Comparison of ENCODE assay signal across 14 mouse cellular contexts in the genomic region with DNA sequence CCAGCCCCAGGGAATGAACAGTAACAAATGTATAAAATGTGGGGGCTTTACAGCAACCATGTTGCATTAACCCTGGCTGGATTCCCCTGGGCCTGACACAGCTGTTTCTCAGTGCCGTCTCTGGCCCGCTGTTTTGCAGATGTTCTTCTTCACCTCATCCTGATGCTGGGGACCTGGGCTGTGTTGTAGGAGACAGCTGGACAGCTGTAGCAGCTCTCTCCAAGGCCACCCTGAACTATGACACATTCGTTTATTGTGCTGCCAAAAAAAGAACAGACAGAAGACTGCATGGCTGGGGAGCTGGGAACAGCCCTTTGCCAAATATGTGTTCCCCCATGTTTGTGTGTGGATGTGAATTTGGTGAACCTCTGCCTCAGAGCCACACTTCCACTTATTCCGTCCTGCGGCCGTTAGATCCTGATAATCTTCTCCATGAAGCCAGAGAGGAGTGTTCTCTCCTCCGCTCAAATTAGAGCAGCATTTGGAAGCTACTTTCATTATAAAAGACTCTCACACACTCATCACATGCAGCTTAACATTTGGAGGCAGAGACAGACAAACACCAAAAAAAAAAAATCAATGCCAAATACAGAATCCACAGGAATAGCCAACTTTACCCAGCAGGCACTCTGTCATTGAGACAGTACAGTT. TPM values are rescaled to one million over a fixed set of nuclear protein-coding genes. Genes with fewer than 3 reads are reported as not detected.
DNase-seq lines count a peak whose midpoint lies in the region; ATAC-seq lines count a peak whose summit lies in the region.
"Had no signal": no experiment of that assay in that cellular context is flagged by ENCODE, and none has a peak within 500 bp of the region (broad histone marks: within the 10 kb centered on the region; RNA-seq: fewer than 3 reads in every experiment).

No protein-coding gene starts in this region.

- no peak overlapping the region for H3K9ac ChIP-seq in kidney, embryonic 16.5 days (replicated peaks; ENCODE audit: low read length)
- H3K9ac ChIP-seq in embryonic facial prominence, embryonic 14.5 days (ENCODE audit: low read depth, low read length) = no peak overlapping the region
- H3K9ac ChIP-seq: hindbrain, embryonic 13.5 days; limb, embryonic 13.5 days had no signal

- peak; percentile 85 for ATAC-seq in kidney, embryonic 16.5 days (ENCODE audit: low FRiP score, low TSS enrichment)
- peak; percentile 81 for ATAC-seq in embryonic facial prominence, embryonic 14.5 days (ENCODE audit: low read depth)
- ATAC-seq: forebrain, embryonic 16.5 days had no signal

- H3K36me3 ChIP-seq in kidney, embryonic 16.5 days (ENCODE audit: insufficient read depth, low read length) = no peaks in the 10 kb centered on the region
- no peaks in the 10 kb centered on the region for H3K36me3 ChIP-seq in embryonic facial prominence, embryonic 14.5 days (ENCODE audit: control insufficient read depth, insufficient read depth, low read length)
- H3K36me3 ChIP-seq: hindbrain, embryonic 13.5 days; limb, embryonic 13.5 days had no signal

- H3K27me3 ChIP-seq in kidney, embryonic 16.5 days (ENCODE audit: insufficient read depth, low read length) = no peaks in the 10 kb centered on the region
- H3K27me3 ChIP-seq in embryonic facial prominence, embryonic 14.5 days (replicated peaks; ENCODE audit: control insufficient read depth, insufficient read depth, low read length) = no peaks in the 10 kb centered on the region
- H3K27me3 ChIP-seq: limb, embryonic 13.5 days had no signal

- no peaks in the 10 kb centered on the region for H3K9me3 ChIP-seq in kidney, embryonic 16.5 days (ENCODE audit: low read length)
- no peaks in the 10 kb centered on the region for H3K9me3 ChIP-seq in embryonic facial prominence, embryonic 14.5 days (ENCODE audit: control insufficient read depth, low read length)
- H3K9me3 ChIP-seq: hindbrain, embryonic 13.5 days; limb, embryonic 13.5 days had no signal

- no peaks in the 10 kb centered on the region for H3K4me1 ChIP-seq in kidney, embryonic 16.5 days (ENCODE audit: insufficient read depth, low read length)
- H3K4me1 ChIP-seq in embryonic facial prominence, embryonic 14.5 days (ENCODE audit: control insufficient read depth, insufficient read depth, low read length) = no peaks in the 10 kb centered on the region

- no peak for DNase-seq in kidney, postnatal 36 days
- DNase-seq in adrenal gland, adult 2 months = peak; percentile 85
- DNase-seq in embryonic facial prominence, embryonic 14.5 days (ENCODE audit: low spot score) = peak; percentile 69
- DNase-seq in lung, postnatal 10 days = peak; percentile 71
- DNase-seq in spleen, postnatal 14 days (ENCODE audit: low spot score in 2 of 2) = no peak
- DNase-seq in right cerebral cortex, postnatal 36 days (ENCODE audit: low spot score in 2 of 2) = no peak
- no peak for DNase-seq in frontal cortex, postnatal 10 days (ENCODE audit: low spot score in 2 of 2)
- DNase-seq: right cerebral cortex, adult 18-20 months had no signal

- 62% methylated on average over 7 of the region's 7 CpGs for WGBS in kidney, embryonic 16.5 days
- 51% methylated on average over 7 of the region's 7 CpGs for WGBS in embryonic facial prominence, embryonic 14.5 days

- H3K27ac ChIP-seq in kidney, embryonic 16.5 days (ENCODE audit: low read length) = peak overlapping the region; percentile 58
- H3K27ac ChIP-seq in embryonic facial prominence, embryonic 14.5 days (replicated peaks; ENCODE audit: low read depth, low read length) = no peak overlapping the region
- H3K27ac ChIP-seq: hindbrain, embryonic 13.5 days; limb, embryonic 13.5 days had no signal

- no peak overlapping the region for H3K4me3 ChIP-seq in kidney, embryonic 16.5 days (ENCODE audit: low read length)
- no peak overlapping the region for H3K4me3 ChIP-seq in embryonic facial prominence, embryonic 14.5 days (ENCODE audit: low read depth, low read length)
- H3K4me3 ChIP-seq: hindbrain, embryonic 13.5 days; limb, embryonic 13.5 days had no signal

- no peak overlapping the region for H3K4me2 ChIP-seq in kidney, embryonic 16.5 days (replicated peaks; ENCODE audit: low read depth, low read length)
- no peak overlapping the region for H3K4me2 ChIP-seq in embryonic facial prominence, embryonic 14.5 days (ENCODE audit: low read depth, low read length)
- H3K4me2 ChIP-seq: hindbrain, embryonic 13.5 days; limb, embryonic 13.5 days had no signal

RNA-seq across cellular contexts. Expression of gene Tectb, which starts 14.1 kb away (rescaled TPM):
- not detected in 2 replicates for polyA plus RNA-seq in kidney, embryonic 16.5 days (2015; fragmentation: Nextera tagmentation; extraction: Ambion mirVana)
- under 1 TPM; 0.41 to 0.89 TPM for total RNA-seq in adrenal gland, adult 2 months (2021)
- 0.04 TPM in 1 of 2 replicates, not detected in the other for polyA plus RNA-seq in adrenal gland, adult 2 months (2012; rRNA removed)
- 1.6 and 2.4 TPM in 2 replicates for polyA plus RNA-seq in embryonic facial prominence, embryonic 14.5 days (2014; fragmentation: Nextera tagmentation; extraction: Ambion mirVana)
- total RNA-seq: monocyte, adult 5-6 weeks had no signal
- polyA plus RNA-seq: cortical plate, adult 2 months; forebrain, embryonic 16.5 days; limb, embryonic 13.5 days had no signal

RNA-seq across cellular contexts. Expression of gene Gucy2g, which starts 46.4 kb away (rescaled TPM):
- 0.05 and 0.10 TPM in 2 replicates for polyA plus RNA-seq in kidney, embryonic 16.5 days (2015; fragmentation: Nextera tagmentation; extraction: Ambion mirVana)
- total RNA-seq in adrenal gland, adult 2 months (2021) = not detected
- 0.03 TPM in 1 of 2 replicates, not detected in the other for polyA plus RNA-seq in adrenal gland, adult 2 months (2012; rRNA removed)
- polyA plus RNA-seq in embryonic facial prominence, embryonic 14.5 days (2014; fragmentation: Nextera tagmentation; extraction: Ambion mirVana) = 0.06 TPM in 1 of 2 replicates, not detected in the other
- total RNA-seq: monocyte, adult 5-6 weeks had no signal
- polyA plus RNA-seq: forebrain, embryonic 16.5 days; limb, embryonic 13.5 days had no signal

RNA-seq across cellular contexts. Expression of gene Acsl5, which starts 57.1 kb away (rescaled TPM):
- 58.4 and 59.0 TPM in 2 replicates for polyA plus RNA-seq in kidney, embryonic 16.5 days (2015; fragmentation: Nextera tagmentation; extraction: Ambion mirVana)
- 100 to 1,000 TPM in 1 of 2 experiments, 10 to 100 TPM in 1; 86.1 to 324 TPM for total RNA-seq in adrenal gland, adult 2 months (2021)
- polyA plus RNA-seq in adrenal gland, adult 2 months (2012; rRNA removed) = 7.4 and 10.4 TPM in 2 replicates
- polyA plus RNA-seq in embryonic facial prominence, embryonic 14.5 days (2014; fragmentation: Nextera tagmentation; extraction: Ambion mirVana) = 31.0 and 36.4 TPM in 2 replicates

Comparison
In these comparisons a context has a peak if more than half of its experiments do, and no peak if none do; other contexts are left out.
1. DNase-seq: peak in adrenal gland, adult 2 months (single experiment), embryonic facial prominence, embryonic 14.5 days (single experiment) and lung, postnatal 10 days (single experiment); none in kidney, postnatal 36 days (0 of 2), spleen, postnatal 14 days (0 of 2), right cerebral cortex, postnatal 36 days (0 of 2) and frontal cortex, postnatal 10 days (0 of 2).